Mouse (Mus musculus) neural tube, embryonic 14.5 days (tissue): Measurements from ENCODE around the gene Fgf2. TPM values are rescaled to one million over a fixed set of nuclear protein-coding genes. Genes with fewer than 3 reads are reported as not detected.

ENCODE experiments used
- ATAC-seq: fragments of 200-750 bp; cut with Nextera tagmentation; 2 replicates; pipeline ENCODE4 v1.8.0; 2017; ENCODE audit warnings: low read depth, mild to moderate bottlenecking, moderate TSS enrichment, moderate library complexity
- H3K27ac ChIP-seq: fragments of 300-500 bp; sonication (generic); 2 replicates; pipeline ENCODE4 v1.5.1; 2014; ENCODE audit warnings: low read depth, mild to moderate bottlenecking, control low read depth, low read length, moderate library complexity, mixed read lengths
- H3K27me3 ChIP-seq: fragments of 300-500 bp; sonication (generic); 2 replicates; pipeline ENCODE4 v1.6.1; 2014; ENCODE audit warnings: low read length; ENCODE audit not compliant: control insufficient read depth, insufficient read depth
- H3K36me3 ChIP-seq: fragments of 300-500 bp; sonication (generic); 2 replicates; pipeline ENCODE4 v1.6.1; 2014; ENCODE audit warnings: low read length, mixed read lengths; ENCODE audit not compliant: control insufficient read depth, insufficient read depth
- H3K4me1 ChIP-seq: fragments of 300-500 bp; sonication (generic); 2 replicates; pipeline ENCODE4 v1.6.1; 2014; ENCODE audit warnings: low read length; ENCODE audit not compliant: control insufficient read depth, insufficient read depth
- H3K4me2 ChIP-seq: fragments of 300-500 bp; sonication (generic); 2 replicates; pipeline ENCODE4 v1.6.1; 2014; ENCODE audit warnings: mild to moderate bottlenecking, low read depth, low read length, control low read depth
- H3K4me3 ChIP-seq: fragments of 300-500 bp; sonication (generic); 2 replicates; pipeline ENCODE4 v1.5.1; 2014; ENCODE audit warnings: low read depth, low read length, control low read depth, mixed read lengths
- H3K9ac ChIP-seq: fragments of 300-500 bp; sonication (generic); replicated peaks from 2 replicates; pipeline ENCODE4 v1.6.1; 2014; ENCODE audit warnings: low read depth, mild to moderate bottlenecking, control low read depth, low read length, mixed read lengths
- H3K9me3 ChIP-seq: fragments of 300-500 bp; sonication (generic); 2 replicates; pipeline ENCODE4 v1.6.1; 2016; ENCODE audit warnings: low read length; ENCODE audit not compliant: control insufficient read depth
- whole genome bisulfite sequencing: fragments of 180-500 bp; shearing (Covaris S2); extraction: QIAGEN DNeasy Blood & Tissue Kit; methylation state at CpG from one replicate; pipeline ENCODE4 v1.1.7; 2014; 5-methylcytosine and 5-hydroxymethylcytosine counted together
- polyA plus RNA-seq: library from polyadenylated mRNA; unstranded; fragments of >200 nt; fragmentation: Nextera tagmentation; extraction: Ambion mirVana; gene quantifications from 2 replicates; pipeline ENCODE4 v1.2.1, GENCODE M21; 2014

The Fgf2 gene
- polyA plus RNA-seq, 1 experiment from 2014 or later = 0.74 TPM

- Histone ChIP-seq H3K9ac (no peak overlapping the region), H3K27me3 (peaks cover 15% of the 10 kb centered on the region), H3K4me3 (peak overlapping the region; percentile 61), H3K27ac (no peak overlapping the region), H3K9me3 (no peaks in the 10 kb centered on the region), H3K4me2 (peak overlapping the region; percentile 100; the same call in 1 of the 2 replicates), H3K4me1 (0 out of 2 replicates have a peak, but pooled peaks cover 3% of the 10 kb centered on the region), H3K36me3 (no peaks in the 10 kb centered on the region)
- WGBS = 34% methylated on average over 9 of the region's 9 CpGs
- no peak for ATAC-seq
Measured at GRCm38 (mm10) chr3:37347671-37348070, 475 bp upstream of the Fgf2 start.

DNA sequence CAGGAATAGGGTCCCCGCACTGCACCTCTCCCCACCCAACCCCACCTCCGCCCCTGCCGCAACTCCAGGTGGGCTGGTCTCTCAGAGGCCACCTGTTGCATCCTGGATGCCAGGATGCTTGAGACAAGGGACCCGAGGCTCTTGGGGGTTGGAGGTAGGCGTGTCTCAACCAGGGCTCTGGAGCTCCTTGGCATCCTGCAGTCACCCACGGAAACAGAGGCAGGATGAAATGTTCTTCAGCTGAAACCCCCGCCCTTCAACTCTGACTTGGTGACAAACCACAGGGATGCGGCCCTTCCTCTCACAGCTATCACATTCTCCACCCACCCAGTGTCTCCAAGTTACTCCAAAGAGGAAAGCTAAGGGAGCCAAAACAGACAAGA is 1.0 kb downstream of the Fgf2 start:
- peaks cover 15% of the 10 kb centered on the region for H3K27me3 ChIP-seq
- H3K4me3 ChIP-seq = peak overlapping the region; percentile 61
- H3K4me1 ChIP-seq = 0 out of 2 replicates have a peak, but pooled peaks cover 3% of the 10 kb centered on the region
- peak overlapping the region; percentile 72 for H3K9ac ChIP-seq
- 9% methylated on average over 8 of the region's 8 CpGs for WGBS
- H3K27ac ChIP-seq = no peak overlapping the region
- ATAC-seq = no peak
- H3K9me3 ChIP-seq = no peaks in the 10 kb centered on the region
- no peaks in the 10 kb centered on the region for H3K36me3 ChIP-seq
- peak overlapping the region; percentile 100 for H3K4me2 ChIP-seq

DNA sequence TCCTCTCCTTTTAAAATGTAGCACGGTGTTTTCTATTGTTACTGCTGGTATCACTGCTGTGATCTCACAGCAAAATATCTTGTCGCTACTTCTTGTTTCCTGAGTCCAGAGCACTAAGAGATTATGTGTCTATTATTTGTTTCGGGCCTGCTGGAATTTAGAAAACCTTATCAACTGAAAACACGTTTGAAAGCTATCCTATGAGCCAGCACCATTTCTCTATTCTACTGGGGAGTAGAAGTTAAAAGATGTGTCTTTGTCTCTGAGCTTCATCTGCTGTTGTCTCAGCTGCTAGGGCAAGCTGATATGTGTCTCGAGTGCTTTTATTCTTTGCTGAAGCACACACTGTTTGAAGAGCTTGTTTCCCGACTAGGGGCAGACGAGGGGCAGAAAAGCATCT is 2.2 kb downstream of the Fgf2 start:
- WGBS = 60% methylated on average over 7 of the region's 7 CpGs
- H3K4me1 ChIP-seq = 0 out of 2 replicates have a peak, but pooled peaks cover 3% of the 10 kb centered on the region
- H3K27me3 ChIP-seq = peaks cover 15% of the 10 kb centered on the region
- H3K27ac ChIP-seq = no peak overlapping the region
- no peaks in the 10 kb centered on the region for H3K36me3 ChIP-seq
- no peaks in the 10 kb centered on the region for H3K9me3 ChIP-seq
- no peak overlapping the region for H3K4me2 ChIP-seq
- no peak overlapping the region for H3K9ac ChIP-seq
- H3K4me3 ChIP-seq = no peak overlapping the region
- ATAC-seq = no peak

DNA sequence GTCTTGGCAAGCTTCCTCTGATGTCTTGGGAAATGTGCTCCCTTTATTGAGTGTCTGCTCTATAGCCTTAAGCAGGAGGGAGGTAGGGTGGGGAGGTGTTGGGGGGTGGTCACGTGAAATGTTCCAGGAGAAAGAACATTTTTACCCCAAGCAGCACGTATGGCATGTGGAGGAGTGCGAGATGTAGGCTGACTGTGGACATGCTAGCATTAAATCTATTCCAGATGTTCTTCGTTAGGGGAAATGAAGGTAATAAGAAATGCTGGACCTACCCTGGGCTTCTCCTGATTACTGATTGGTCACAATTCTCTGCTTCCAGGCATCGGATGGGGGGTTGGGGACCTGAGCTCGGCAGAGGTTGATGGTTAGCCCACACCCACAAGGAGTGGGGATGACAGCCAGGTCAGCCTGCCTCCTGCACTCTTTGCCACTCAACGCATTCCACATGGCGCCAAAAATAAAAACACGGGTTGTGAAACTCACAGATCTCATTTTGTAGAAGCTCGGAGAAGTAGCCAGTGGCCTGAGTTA is 5.9 kb downstream of the Fgf2 start:
- no peak for ATAC-seq

DNA sequence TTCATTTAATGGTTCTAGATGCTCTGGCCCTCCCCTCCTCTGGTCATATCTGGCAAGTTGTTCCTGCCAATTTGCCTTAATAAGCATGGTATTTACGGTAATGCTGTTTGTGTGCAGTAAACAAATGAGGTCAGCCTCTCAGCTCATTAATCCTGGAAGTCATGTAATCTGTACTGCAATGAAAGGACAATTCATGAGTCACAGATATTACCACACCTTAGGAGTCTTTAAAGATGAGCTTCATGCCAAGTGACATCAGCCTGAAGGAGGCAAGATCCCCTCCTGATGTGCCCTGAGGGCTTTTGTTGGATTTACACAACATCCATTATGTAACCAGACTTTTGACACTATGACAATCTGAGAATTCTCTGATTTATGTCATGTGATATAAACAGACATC is 6.6 kb downstream of the Fgf2 start:
- H3K4me1 ChIP-seq = no peaks in the 10 kb centered on the region
- H3K9ac ChIP-seq = no peak overlapping the region
- no peak for ATAC-seq
- H3K36me3 ChIP-seq = no peaks in the 10 kb centered on the region
- H3K27ac ChIP-seq = no peak overlapping the region
- H3K9me3 ChIP-seq = no peaks in the 10 kb centered on the region
- H3K27me3 ChIP-seq = no peaks in the 10 kb centered on the region
- WGBS = 90% methylated on average over 1 of the region's 1 CpGs
- H3K4me3 ChIP-seq = no peak overlapping the region
- H3K4me2 ChIP-seq = no peak overlapping the region

More for the DNA sequence above, 5.9 kb downstream of the Fgf2 start:
- H3K4me3 ChIP-seq = no peak overlapping the region
- no peaks in the 10 kb centered on the region for H3K4me1 ChIP-seq
- no peaks in the 10 kb centered on the region for H3K9me3 ChIP-seq
- WGBS = 88% methylated on average over 10 of the region's 10 CpGs
- no peaks in the 10 kb centered on the region for H3K36me3 ChIP-seq
- H3K4me2 ChIP-seq = no peak overlapping the region
- peaks cover 5% of the 10 kb centered on the region for H3K27me3 ChIP-seq
- no peak overlapping the region for H3K9ac ChIP-seq
- no peak overlapping the region for H3K27ac ChIP-seq

DNA sequence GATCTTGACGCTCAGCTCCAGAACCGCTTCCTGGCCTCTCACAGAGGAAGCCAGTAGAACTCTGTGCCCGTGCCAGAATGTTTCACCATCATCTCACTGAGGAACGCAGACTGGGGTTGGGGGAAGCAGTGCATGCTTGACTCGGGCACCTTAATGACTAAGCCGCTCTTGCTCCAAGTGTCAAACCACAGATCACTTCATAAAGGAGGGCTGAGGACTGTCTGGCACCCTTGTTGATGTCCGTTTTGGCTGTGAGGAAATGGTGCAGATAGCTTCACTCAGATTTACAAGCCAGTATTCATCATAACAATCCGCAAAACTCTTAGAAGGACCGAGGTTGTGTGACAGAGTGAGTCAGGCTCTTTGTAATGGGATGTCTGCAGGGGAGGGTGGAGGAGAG is 12.6 kb downstream of the Fgf2 start:
- Histone ChIP-seq H3K27ac (no peak overlapping the region), H3K27me3 (no peaks in the 10 kb centered on the region), H3K4me2 (no peak overlapping the region), H3K4me1 (no peaks in the 10 kb centered on the region), H3K9ac (no peak overlapping the region), H3K4me3 (no peak overlapping the region), H3K36me3 (no peaks in the 10 kb centered on the region), H3K9me3 (no peaks in the 10 kb centered on the region)
- no peak for ATAC-seq
- 89% methylated on average over 9 of the region's 9 CpGs for WGBS

GRCm38 (mm10) chr3:37365144-37365543 is 17.0 kb downstream of the Fgf2 start:
- Histone ChIP-seq H3K36me3 (no peaks in the 10 kb centered on the region), H3K27ac (no peak overlapping the region), H3K4me2 (no peak overlapping the region), H3K9ac (no peak overlapping the region), H3K4me3 (no peak overlapping the region), H3K9me3 (no peaks in the 10 kb centered on the region), H3K27me3 (no peaks in the 10 kb centered on the region), H3K4me1 (no peaks in the 10 kb centered on the region)
- WGBS = 89% methylated on average over 4 of the region's 4 CpGs
- no peak for ATAC-seq

DNA sequence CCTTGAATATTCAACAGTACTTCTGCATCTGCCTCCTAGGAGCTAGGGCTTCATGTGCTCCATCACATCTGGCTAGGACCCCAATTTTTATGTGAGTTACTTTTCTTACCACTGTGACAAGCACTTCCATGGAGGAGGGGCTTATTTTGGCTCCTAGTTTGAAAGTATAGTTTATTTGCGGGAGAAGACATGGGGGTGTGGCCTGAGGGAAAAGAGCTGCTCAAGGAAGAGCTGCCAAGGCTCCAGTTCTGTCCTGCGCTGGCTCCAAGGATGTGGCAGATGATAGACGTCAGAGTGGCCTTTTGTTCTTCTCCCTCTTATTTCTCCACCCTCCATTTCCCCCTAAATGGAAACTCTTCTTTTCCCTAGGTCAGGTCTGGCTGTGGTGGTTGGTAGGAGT is 17.8 kb downstream of the Fgf2 start:
- ATAC-seq = no peak
- no peak overlapping the region for H3K9ac ChIP-seq
- H3K4me3 ChIP-seq = no peak overlapping the region
- H3K9me3 ChIP-seq = no peaks in the 10 kb centered on the region
- WGBS = 61% methylated on average over 3 of the region's 3 CpGs
- H3K4me2 ChIP-seq = no peak overlapping the region
- H3K36me3 ChIP-seq = no peaks in the 10 kb centered on the region
- no peaks in the 10 kb centered on the region for H3K27me3 ChIP-seq
- no peaks in the 10 kb centered on the region for H3K4me1 ChIP-seq
- no peak overlapping the region for H3K27ac ChIP-seq

GRCm38 (mm10) chr3:37366381-37367053 is 18.4 kb downstream of the Fgf2 start:
- no peak overlapping the region for H3K4me3 ChIP-seq
- no peaks in the 10 kb centered on the region for H3K36me3 ChIP-seq
- no peaks in the 10 kb centered on the region for H3K4me1 ChIP-seq
- no peaks in the 10 kb centered on the region for H3K27me3 ChIP-seq
- H3K9me3 ChIP-seq = no peaks in the 10 kb centered on the region
- no peak overlapping the region for H3K4me2 ChIP-seq
- no peak for ATAC-seq
- H3K9ac ChIP-seq = no peak overlapping the region
- H3K27ac ChIP-seq = no peak overlapping the region
- WGBS = 65% methylated on average over 4 of the region's 4 CpGs
